Mouse (Mus musculus) bone marrow, adult 2 months (tissue): Measurements from ENCODE around the gene Chchd6.

Experiments
- CTCF ChIP-seq: fragments of 200-500 bp; IDR thresholded peaks from 2 replicates; pipeline ENCODE4 v1.5.1; 2011; ENCODE audit warnings: low read length, control low read depth; ENCODE audit not compliant: control insufficient read depth, insufficient read depth
- POLR2A ChIP-seq: fragments of 200-500 bp; IDR thresholded peaks from 2 replicates; pipeline ENCODE4 v1.6.1; 2011; ENCODE audit warnings: low read depth, mild to moderate bottlenecking, control low read depth, low read length, borderline replicate concordance; ENCODE audit not compliant: control insufficient read depth

DNA sequence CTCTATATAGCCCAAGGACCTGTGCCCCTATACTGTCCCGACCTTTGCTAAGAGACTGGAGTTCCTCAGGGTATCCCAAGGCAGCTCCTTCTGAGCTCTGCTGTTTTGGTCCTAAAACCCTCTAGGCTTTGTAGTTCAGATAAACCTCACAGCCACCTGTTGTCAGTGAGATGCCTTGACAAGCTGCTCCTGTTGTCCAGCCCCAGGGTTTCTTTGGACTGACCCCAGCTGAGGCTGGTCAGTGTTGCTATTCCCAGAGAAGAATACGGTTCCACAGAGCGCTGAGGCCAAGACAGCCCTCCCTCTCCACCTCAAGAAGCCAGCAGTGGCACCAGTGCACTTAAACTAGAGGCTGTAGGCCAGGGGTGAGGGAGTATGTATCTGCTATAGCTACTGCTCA, 214.3 kb downstream of the Chchd6 start:
- TF ChIP-seq POLR2A (no peak), CTCF (no peak)
